Mouse (Mus musculus) kidney, adult 2 months (tissue): ENCODE measurements at regions not wholly inside any gene's neighbourhood (a gene's known extent, or its start where the extent isn't known, plus 50 kb on each side); places are given as distances from the start of the nearest gene placed in this dataset.

Experiments
- DNase-seq: peaks from one replicate; pipeline ENCODE4 v3.0.0; 2021
- H3K27ac ChIP-seq: fragments of 200-500 bp; 2 replicates; pipeline ENCODE4 v1.5.1; 2012; ENCODE audit warnings: low read depth, low read length, control low read depth, inconsistent platforms; ENCODE audit not compliant: insufficient read depth
- H3K27me3 ChIP-seq: fragments of 200-500 bp; replicated peaks from 2 replicates; pipeline ENCODE4 v1.6.1; 2012; ENCODE audit warnings: mild to moderate bottlenecking, moderate library complexity, low read length, inconsistent platforms; ENCODE audit not compliant: control insufficient read depth, insufficient read depth
- H3K36me3 ChIP-seq: fragments of 200-500 bp; 2 replicates; pipeline ENCODE4 v1.6.1; 2012; ENCODE audit warnings: mild to moderate bottlenecking, moderate library complexity, low read length, inconsistent platforms; ENCODE audit not compliant: control insufficient read depth, insufficient read depth
- H3K4me1 ChIP-seq: fragments of 200-500 bp; 2 replicates; pipeline ENCODE4 v1.6.1; 2011; ENCODE audit warnings: low read length; ENCODE audit not compliant: control insufficient read depth, insufficient read depth
- H3K4me3 ChIP-seq: fragments of 200-500 bp; 2 replicates; pipeline ENCODE4 v1.5.1; 2011; ENCODE audit warnings: mild to moderate bottlenecking, low read depth, low read length, control low read depth; ENCODE audit not compliant: insufficient read depth
- CTCF ChIP-seq: fragments of 200-500 bp; conservative IDR thresholded peaks from 2 replicates; pipeline ENCODE4 v1.5.1; 2011; ENCODE audit warnings: low read depth, mild to moderate bottlenecking, control low read depth, low read length, moderate library complexity, mixed read lengths; ENCODE audit not compliant: insufficient read depth, insufficient read length
- POLR2A ChIP-seq: fragments of 200-500 bp; IDR thresholded peaks from one replicate; pipeline ENCODE4 v1.6.1; 2011; ENCODE audit warnings: low read depth, low read length, control low read depth
- WGBS: fragments of 180-500 bp; shearing (Covaris S2); methylation state at CpG from one replicate; pipeline ENCODE4 v1.1.7; 2018; 5-methylcytosine and 5-hydroxymethylcytosine counted together

- no peaks in the 10 kb centered on the region for H3K27me3 ChIP-seq
- 53% methylated on average over 5 of the region's 5 CpGs for WGBS
- TF ChIP-seq CTCF (no peak), POLR2A (no peak)
- DNase-seq = no peak
- no peaks in the 10 kb centered on the region for H3K36me3 ChIP-seq
- H3K4me3 ChIP-seq = no peak overlapping the region
- no peaks in the 10 kb centered on the region for H3K4me1 ChIP-seq
- H3K27ac ChIP-seq = no peak overlapping the region
Observed at GRCm38 (mm10) chr13:25392770-25393290, 122.5 kb upstream of the Nrsn1 start.

- Histone ChIP-seq H3K4me3 (no peak overlapping the region), H3K27me3 (no peaks in the 10 kb centered on the region), H3K36me3 (no peaks in the 10 kb centered on the region), H3K27ac (no peak overlapping the region), H3K4me1 (no peaks in the 10 kb centered on the region)
- TF ChIP-seq POLR2A = no peak
- TF ChIP-seq CTCF = no peak
- WGBS = 68% methylated on average over 4 of the region's 4 CpGs
- no peak for DNase-seq
Observed at GRCm38 (mm10) chr13:25362627-25362967, 92.3 kb upstream of the Nrsn1 start.

DNA sequence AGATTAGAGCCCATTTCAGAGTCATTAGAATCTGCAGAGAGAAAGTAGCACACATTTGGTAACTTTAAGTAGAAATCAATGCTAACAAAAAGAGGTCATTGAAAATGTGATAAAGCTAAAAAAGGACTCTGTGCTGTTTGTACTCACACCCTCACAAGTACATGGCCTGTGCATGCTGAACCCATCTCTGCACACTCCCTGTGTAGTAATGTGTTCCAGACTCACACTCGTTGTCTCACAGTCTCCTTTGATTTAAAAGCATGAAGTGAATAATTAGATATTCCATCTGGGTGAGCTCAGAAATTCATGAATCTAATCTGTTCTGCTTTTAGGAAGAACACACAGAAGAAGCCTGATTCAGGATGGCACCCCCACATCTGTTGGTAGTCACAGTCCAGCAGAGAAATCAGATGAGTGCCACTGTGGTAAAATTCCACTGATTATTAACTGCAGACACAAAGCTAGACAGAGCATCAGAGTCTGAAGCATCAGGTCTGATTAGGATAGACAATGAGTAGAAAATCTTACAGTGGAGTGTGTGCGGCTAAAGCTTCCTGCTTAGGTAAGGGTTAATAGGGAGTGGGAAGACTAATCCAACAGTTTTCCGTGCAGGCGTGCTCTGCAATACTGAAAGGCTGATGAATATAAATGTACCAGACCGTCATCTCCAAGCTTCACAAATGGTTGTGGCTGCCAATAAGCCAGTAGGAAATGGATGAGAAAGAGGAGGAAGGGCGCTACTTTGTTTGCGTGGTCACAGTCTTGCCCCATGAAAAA, 91.7 kb upstream of the Nrsn1 start:
- no peak overlapping the region for H3K4me3 ChIP-seq
- DNase-seq = no peak
- no peak overlapping the region for H3K27ac ChIP-seq
- TF ChIP-seq POLR2A = no peak
- TF ChIP-seq CTCF = no peak
- no peaks in the 10 kb centered on the region for H3K36me3 ChIP-seq
- no peaks in the 10 kb centered on the region for H3K4me1 ChIP-seq
- WGBS = 47% methylated on average over 7 of the region's 7 CpGs
- no peaks in the 10 kb centered on the region for H3K27me3 ChIP-seq

DNA sequence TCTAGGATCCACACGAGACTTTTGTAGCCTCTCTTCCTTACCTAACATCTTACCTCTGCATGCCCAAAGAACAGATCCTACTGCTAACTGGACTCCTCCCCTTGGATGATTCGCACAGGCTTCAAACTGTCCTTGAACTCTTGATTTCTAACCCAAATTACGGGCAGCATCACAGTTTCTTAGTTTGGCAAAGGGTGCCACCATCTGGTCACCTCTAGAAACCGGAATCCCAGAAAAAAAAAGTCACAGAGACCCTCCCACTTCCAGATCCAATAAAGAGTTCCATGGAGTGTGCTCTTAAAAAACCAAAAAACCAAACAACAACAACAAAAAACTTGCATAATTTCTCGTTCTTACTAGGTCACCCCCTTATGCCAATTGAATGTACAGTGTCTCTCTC, 77.3 kb upstream of the Nrsn1 start:
- H3K4me1 ChIP-seq = peaks cover 2% of the 10 kb centered on the region; the same call in 1 of the 2 replicates
- no peak overlapping the region for H3K4me3 ChIP-seq
- H3K27ac ChIP-seq = no peak overlapping the region
- 38% methylated on average over 5 of the region's 5 CpGs for WGBS
- no peaks in the 10 kb centered on the region for H3K36me3 ChIP-seq
- DNase-seq = peak; percentile 1
- no peaks in the 10 kb centered on the region for H3K27me3 ChIP-seq
- TF ChIP-seq POLR2A = no peak
- TF ChIP-seq CTCF = no peak

DNA sequence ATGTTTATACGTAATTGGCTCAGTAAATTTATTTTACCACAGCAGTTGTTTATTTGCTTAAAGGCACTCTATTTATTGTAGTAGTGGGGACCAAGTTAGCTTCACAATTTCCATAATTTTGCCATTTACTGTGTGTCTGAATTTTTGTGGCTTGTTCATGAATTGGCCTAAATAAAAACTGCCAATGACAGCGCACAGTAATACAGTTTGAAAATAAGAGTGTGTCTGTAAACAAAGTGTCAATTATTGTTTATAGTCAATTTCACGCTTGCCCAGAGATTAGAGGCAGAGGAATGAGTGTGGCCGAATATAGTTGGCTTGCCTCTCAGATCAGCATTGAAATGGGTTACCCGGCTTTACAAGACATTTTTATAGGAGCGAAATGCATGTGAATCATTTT, 73.0 kb upstream of the Nrsn1 start:
- peaks cover 2% of the 10 kb centered on the region; the same call in 1 of the 2 replicates for H3K4me1 ChIP-seq
- H3K27ac ChIP-seq = no peak overlapping the region
- H3K36me3 ChIP-seq = no peaks in the 10 kb centered on the region
- WGBS = 80% methylated on average over 6 of the region's 6 CpGs
- H3K4me3 ChIP-seq = no peak overlapping the region
- DNase-seq = no peak
- H3K27me3 ChIP-seq = no peaks in the 10 kb centered on the region
- no peak for TF ChIP-seq CTCF
- no peak for TF ChIP-seq POLR2A

DNA sequence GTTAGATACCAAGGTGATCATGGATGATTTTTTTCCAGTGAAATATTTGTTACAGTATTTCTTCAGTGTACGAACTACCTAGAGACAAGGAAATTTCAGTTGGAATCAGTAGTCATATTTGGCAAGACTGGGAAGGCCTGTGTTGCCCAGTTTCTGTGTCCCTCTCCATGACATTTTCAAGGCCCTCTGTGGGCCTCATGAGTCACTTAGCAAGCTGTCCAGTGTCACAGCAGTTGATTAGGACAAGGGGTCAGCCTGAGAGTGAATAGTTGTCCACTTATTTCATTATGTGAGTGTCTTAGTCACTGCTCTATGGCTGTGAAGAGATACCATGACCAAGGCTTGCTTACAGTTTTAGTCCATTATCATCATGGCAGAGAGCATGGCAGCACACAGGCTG, 71.5 kb upstream of the Nrsn1 start:
- no peak overlapping the region for H3K27ac ChIP-seq
- H3K4me3 ChIP-seq = no peak overlapping the region
- WGBS = 80% methylated on average over 1 of the region's 1 CpGs
- DNase-seq = no peak
- no peaks in the 10 kb centered on the region for H3K27me3 ChIP-seq
- no peak for TF ChIP-seq POLR2A
- TF ChIP-seq CTCF = no peak
- no peaks in the 10 kb centered on the region for H3K36me3 ChIP-seq
- H3K4me1 ChIP-seq = no peaks in the 10 kb centered on the region

- H3K4me3 ChIP-seq = no peak overlapping the region
- H3K27ac ChIP-seq = no peak overlapping the region
- H3K4me1 ChIP-seq = no peaks in the 10 kb centered on the region
- no peak for DNase-seq
- 97% methylated on average over 1 of the region's 1 CpGs for WGBS
- no peaks in the 10 kb centered on the region for H3K27me3 ChIP-seq
- no peak for TF ChIP-seq CTCF
- no peak for TF ChIP-seq POLR2A
- H3K36me3 ChIP-seq = no peaks in the 10 kb centered on the region
Observed at GRCm38 (mm10) chr13:25333803-25334202, 63.5 kb upstream of the Nrsn1 start.
